Mouse (Mus musculus) hematopoietic stem cell, adult 5-6 weeks (primary cell): ENCODE measurements around the gene Ahctf1. TPM values are rescaled to one million over a fixed set of nuclear protein-coding genes. Genes with fewer than 3 reads are reported as not detected.
"Not testable (repeated sequence)": the region's sequence is repeated elsewhere in the genome, so short reads cannot be mapped to it uniquely, and the experiment has no call there.

Experiments
- ATAC-seq, 2 experiments: fragments of 125-278 bp in 1 of 2; replicated peaks in 1 of 2; 2 replicates each; pipeline ENCODE4 v1.8.0; 2016 to 2017; ENCODE audit warnings: inconsistent platforms in 2 of 2, mild to moderate bottlenecking in 2 of 2, moderate number of reproducible peaks in 2 of 2, low read depth in 1 of 2, moderate TSS enrichment in 1 of 2; ENCODE audit not compliant: low FRiP score in 2 of 2, poor library complexity in 2 of 2, severe bottlenecking in 2 of 2, insufficient read depth in 1 of 2, low TSS enrichment in 1 of 2
- total RNA-seq: library from RNA; stranded (forward); fragments of 172-1452, 232-1000 nt; gene quantifications from 2 replicates; pipeline ENCODE4 v1.2.3, GENCODE M21; 2017

Gene Ahctf1
- 121 and 125 TPM in 2 replicates for total RNA-seq

- ATAC-seq = peak; percentile 93 to 96
Observed at GRCm38 (mm10) chr1:179803513-179804139, at the start of gene Ahctf1. Ahctf1 (minus strand) TSS chr1:179803680.

- peak; percentile 62 to 67 for ATAC-seq
Observed at GRCm38 (mm10) chr1:179847759-179848389, 44.4 kb upstream of the Ahctf1 start.

- ATAC-seq = no peak
Observed at GRCm38 (mm10) chr1:179847173-179847572, 43.7 kb upstream of the Ahctf1 start.

- no peak for ATAC-seq
Observed at GRCm38 (mm10) chr1:179845832-179846499, 42.5 kb upstream of the Ahctf1 start.

- peak; percentile 68 to 77 for ATAC-seq
Observed at GRCm38 (mm10) chr1:179844894-179845293, 41.4 kb upstream of the Ahctf1 start.

GRCm38 (mm10) chr1:179843981-179844380, 40.5 kb upstream of the Ahctf1 start:
- no peak for ATAC-seq

- peak; percentile 81 to 83 for ATAC-seq
Observed at GRCm38 (mm10) chr1:179842568-179842967, 39.1 kb upstream of the Ahctf1 start.

GRCm38 (mm10) chr1:179836426-179837404, 33.2 kb upstream of the Ahctf1 start:
- ATAC-seq = no peak

GRCm38 (mm10) chr1:179835753-179836425, 32.4 kb upstream of the Ahctf1 start:
- no peak for ATAC-seq

GRCm38 (mm10) chr1:179833596-179833995, 30.1 kb upstream of the Ahctf1 start:
- no peak for ATAC-seq

- ATAC-seq = 0 out of 4 replicates have a peak, but pooled peaks of 1 of the 2 experiments have one; percentile 24
Observed at GRCm38 (mm10) chr1:179832710-179833240, 29.3 kb upstream of the Ahctf1 start.

- 0 out of 4 replicates have a peak, but pooled peaks of 1 of the 2 experiments have one; percentile 12 for ATAC-seq
Observed at GRCm38 (mm10) chr1:179828900-179829299, 25.4 kb upstream of the Ahctf1 start.

GRCm38 (mm10) chr1:179828051-179828450, 24.6 kb upstream of the Ahctf1 start:
- ATAC-seq = no peak

GRCm38 (mm10) chr1:179824549-179824948, 21.1 kb upstream of the Ahctf1 start:
- no peak for ATAC-seq

- not testable (repeated sequence) for ATAC-seq
Observed at GRCm38 (mm10) chr1:179818490-179819278, 15.2 kb upstream of the Ahctf1 start.

- no peak for ATAC-seq
Observed at GRCm38 (mm10) chr1:179814616-179815015, 11.1 kb upstream of the Ahctf1 start.
